Mouse (Mus musculus) left cerebral cortex, adult 8-10 months (tissue): ENCODE data around the gene Ugt1a6b. TPM values are rescaled to one million over a fixed set of nuclear protein-coding genes. Genes with fewer than 3 reads are reported as not detected.
A peak's percentile ranks its signal among the peaks of the same experiment; 100 is the strongest.

Source experiments
- DNase-seq, 2 experiments: peaks; one replicate each; pipeline ENCODE4 v3.0.0; 2022; ENCODE audit warnings: low spot score in 2 of 2
- total RNA-seq, 4 experiments: library from RNA; stranded (reverse); gene quantifications; 2 replicates each; pipeline ENCODE4 v1.2.4; 2022

Ugt1a6b gene
- total RNA-seq, 4 experiments from 2014 or later: 0.28 to 0.32 TPM; not detected in 2

GRCm38 (mm10) chr1:88195687-88196086 is 92.6 kb downstream of the Ugt1a6b start:
- no peak for DNase-seq

GRCm38 (mm10) chr1:88197443-88197842 is 94.4 kb downstream of the Ugt1a6b start:
- DNase-seq: no peak

- no peak for DNase-seq
Observed at GRCm38 (mm10) chr1:88199996-88200395, 96.9 kb downstream of the Ugt1a6b start.

GRCm38 (mm10) chr1:88200456-88200855 is 97.4 kb downstream of the Ugt1a6b start, which contains the start of gene Ugt1a2:
Gene Ugt1a2, plus strand, starts transcription at chr1:88200601.
- DNase-seq: no peak

- DNase-seq: peak; percentile 73 to 79
Observed at GRCm38 (mm10) chr1:88205294-88205922, 102.4 kb downstream of the Ugt1a6b start, which contains the start of gene Dnajb3. Gene Dnajb3, minus strand, starts transcription at chr1:88205782.

- DNase-seq: no peak
Observed at GRCm38 (mm10) chr1:88206843-88207479, 103.9 kb downstream of the Ugt1a6b start.

- DNase-seq: no peak
Observed at GRCm38 (mm10) chr1:88211812-88212211, 108.8 kb downstream of the Ugt1a6b start, which contains the start of gene Ugt1a1. Gene Ugt1a1, plus strand, starts transcription at chr1:88211959.

GRCm38 (mm10) chr1:88212341-88213045 is 109.4 kb downstream of the Ugt1a6b start:
- no peak for DNase-seq

GRCm38 (mm10) chr1:88213061-88213460 is 110.0 kb downstream of the Ugt1a6b start:
- no peak for DNase-seq

GRCm38 (mm10) chr1:88213766-88214461 is 110.9 kb downstream of the Ugt1a6b start:
- no peak for DNase-seq

GRCm38 (mm10) chr1:88214462-88214952 is 111.5 kb downstream of the Ugt1a6b start:
- DNase-seq: no peak

GRCm38 (mm10) chr1:88215466-88216380 is 112.7 kb downstream of the Ugt1a6b start:
- no peak for DNase-seq

- DNase-seq: no peak
Observed at GRCm38 (mm10) chr1:88216551-88216950, 113.5 kb downstream of the Ugt1a6b start.

- DNase-seq: no peak
Observed at GRCm38 (mm10) chr1:88217144-88217543, 114.1 kb downstream of the Ugt1a6b start.

- DNase-seq: no peak
Observed at GRCm38 (mm10) chr1:88217576-88217975, 114.5 kb downstream of the Ugt1a6b start.

- DNase-seq: no peak
Observed at GRCm38 (mm10) chr1:88218051-88218450, 115.0 kb downstream of the Ugt1a6b start.

- DNase-seq: no peak
Observed at GRCm38 (mm10) chr1:88218591-88218990, 115.5 kb downstream of the Ugt1a6b start.

- no peak for DNase-seq
Observed at GRCm38 (mm10) chr1:88219054-88219453, 116.0 kb downstream of the Ugt1a6b start.

GRCm38 (mm10) chr1:88220336-88220735 is 117.3 kb downstream of the Ugt1a6b start:
- DNase-seq: no peak

GRCm38 (mm10) chr1:88222216-88222615 is 119.2 kb downstream of the Ugt1a6b start:
- DNase-seq: no peak
